Mouse (Mus musculus) midbrain, embryonic 12.5 days (tissue): ENCODE data around the gene Sgms1. TPM values are rescaled to one million over a fixed set of nuclear protein-coding genes. Genes with fewer than 3 reads are reported as not detected.
"Not testable (repeated sequence)": the region's sequence is repeated elsewhere in the genome, so short reads cannot be mapped to it uniquely, and the experiment has no call there.

Source experiments
- ATAC-seq: fragments of 200-750 bp; cut with Nextera tagmentation; 2 replicates; pipeline ENCODE4 v1.8.0; 2017; ENCODE audit warnings: low read depth, moderate TSS enrichment, moderate library complexity; ENCODE audit not compliant: low FRiP score
- H3K27ac ChIP-seq: fragments of 300-500 bp; sonication (generic); replicated peaks from 2 replicates; pipeline ENCODE4 v1.5.1; 2016; ENCODE audit warnings: mild to moderate bottlenecking
- H3K27me3 ChIP-seq: fragments of 300-500 bp; sonication (generic); 2 replicates; pipeline ENCODE4 v1.6.1; 2016; ENCODE audit warnings: mild to moderate bottlenecking
- H3K36me3 ChIP-seq: fragments of 300-500 bp; sonication (generic); 2 replicates; pipeline ENCODE4 v1.6.1; 2016
- H3K4me1 ChIP-seq: fragments of 300-500 bp; sonication (generic); 2 replicates; pipeline ENCODE4 v1.6.1; 2016
- H3K4me2 ChIP-seq: fragments of 300-500 bp; sonication (generic); replicated peaks from 2 replicates; pipeline ENCODE4 v1.6.1; 2016; ENCODE audit warnings: mild to moderate bottlenecking, moderate library complexity
- H3K4me3 ChIP-seq: fragments of 300-500 bp; sonication (generic); 2 replicates; pipeline ENCODE4 v1.5.1; 2016; ENCODE audit warnings: mild to moderate bottlenecking
- H3K9ac ChIP-seq: fragments of 300-500 bp; sonication (generic); replicated peaks from 2 replicates; pipeline ENCODE4 v1.6.1; 2016; ENCODE audit warnings: mild to moderate bottlenecking, moderate library complexity
- H3K9me3 ChIP-seq: fragments of 300-500 bp; sonication (generic); 2 replicates; pipeline ENCODE4 v1.6.1; 2016; ENCODE audit warnings: mild to moderate bottlenecking
- WGBS: fragments of 180-500 bp; shearing (Covaris S2); methylation state at CpG from one replicate; pipeline ENCODE4 v1.1.7; 2016; 5-methylcytosine and 5-hydroxymethylcytosine counted together
- polyA plus RNA-seq: library from polyadenylated mRNA; unstranded; fragments of >200 nt; fragmentation: Nextera tagmentation; extraction: Ambion mirVana; gene quantifications from 2 replicates; pipeline ENCODE4 v1.2.1, GENCODE M21; 2016

Gene Sgms1
- polyA plus RNA-seq, 1 experiment from 2014 or later: 15.1 TPM

- no peak for ATAC-seq
- 80% methylated on average over 6 of the region's 6 CpGs for WGBS
These were observed 237.0 kb downstream of the Sgms1 start for GRCm38 (mm10) chr19:32152529-32152928.

GRCm38 (mm10) chr19:32148710-32149109 lies 240.8 kb downstream of the Sgms1 start:
- no peaks in the 10 kb centered on the region for H3K4me1 ChIP-seq
- no peak overlapping the region for H3K4me3 ChIP-seq
- no peak overlapping the region for H3K9ac ChIP-seq
- H3K27ac ChIP-seq: no peak overlapping the region
- no peaks in the 10 kb centered on the region for H3K9me3 ChIP-seq
- no peaks in the 10 kb centered on the region for H3K27me3 ChIP-seq
- WGBS: 90% methylated on average over 5 of the region's 5 CpGs
- no peaks in the 10 kb centered on the region for H3K36me3 ChIP-seq
- no peak for ATAC-seq
- H3K4me2 ChIP-seq: no peak overlapping the region

More at GRCm38 (mm10) chr19:32152529-32152928, 237.0 kb downstream of the Sgms1 start:
- no peaks in the 10 kb centered on the region for H3K4me1 ChIP-seq
- no peaks in the 10 kb centered on the region for H3K9me3 ChIP-seq
- H3K4me2 ChIP-seq: no peak overlapping the region
- H3K27ac ChIP-seq: no peak overlapping the region
- H3K9ac ChIP-seq: no peak overlapping the region
- no peaks in the 10 kb centered on the region for H3K36me3 ChIP-seq
- H3K4me3 ChIP-seq: no peak overlapping the region
- no peaks in the 10 kb centered on the region for H3K27me3 ChIP-seq

- WGBS: 88% methylated on average over 6 of the region's 6 CpGs
- no peaks in the 10 kb centered on the region for H3K4me1 ChIP-seq
- no peak for ATAC-seq
- no peaks in the 10 kb centered on the region for H3K9me3 ChIP-seq
- H3K27ac ChIP-seq: no peak overlapping the region
- H3K4me2 ChIP-seq: no peak overlapping the region
- H3K4me3 ChIP-seq: no peak overlapping the region
- H3K27me3 ChIP-seq: no peaks in the 10 kb centered on the region
- H3K9ac ChIP-seq: no peak overlapping the region
- H3K36me3 ChIP-seq: no peaks in the 10 kb centered on the region
These were observed 247.1 kb downstream of the Sgms1 start for GRCm38 (mm10) chr19:32142383-32142782.

GRCm38 (mm10) chr19:32138361-32139088 lies 251.0 kb downstream of the Sgms1 start:
- no peak overlapping the region for H3K9ac ChIP-seq
- whole genome bisulfite sequencing: 74% methylated on average over 14 of the region's 14 CpGs
- H3K27ac ChIP-seq: no peak overlapping the region
- ATAC-seq: no peak
- no peaks in the 10 kb centered on the region for H3K27me3 ChIP-seq
- H3K9me3 ChIP-seq: no peaks in the 10 kb centered on the region
- no peak overlapping the region for H3K4me3 ChIP-seq
- H3K4me2 ChIP-seq: no peak overlapping the region
- H3K36me3 ChIP-seq: no peaks in the 10 kb centered on the region
- H3K4me1 ChIP-seq: peaks cover 4% of the 10 kb centered on the region; the same call in 1 of the 2 replicates

GRCm38 (mm10) chr19:32137904-32138303 lies 251.6 kb downstream of the Sgms1 start:
- H3K27ac ChIP-seq: no peak overlapping the region
- ATAC-seq: no peak
- no peak overlapping the region for H3K4me3 ChIP-seq
- H3K4me1 ChIP-seq: peaks cover 4% of the 10 kb centered on the region; the same call in 1 of the 2 replicates
- H3K36me3 ChIP-seq: no peaks in the 10 kb centered on the region
- WGBS: 85% methylated on average over 5 of the region's 5 CpGs
- no peak overlapping the region for H3K4me2 ChIP-seq
- H3K9ac ChIP-seq: no peak overlapping the region
- no peaks in the 10 kb centered on the region for H3K27me3 ChIP-seq
- no peaks in the 10 kb centered on the region for H3K9me3 ChIP-seq

- Histone ChIP-seq H3K36me3 (no peaks in the 10 kb centered on the region), H3K27ac (no peak overlapping the region), H3K27me3 (no peaks in the 10 kb centered on the region), H3K4me1 (peaks cover 4% of the 10 kb centered on the region; the same call in 1 of the 2 replicates), H3K4me3 (no peak overlapping the region), H3K9me3 (no peaks in the 10 kb centered on the region), H3K4me2 (no peak overlapping the region), H3K9ac (no peak overlapping the region)
- WGBS: 41% methylated on average over 4 of the region's 4 CpGs
- ATAC-seq: no peak
These were observed 252.5 kb downstream of the Sgms1 start for GRCm38 (mm10) chr19:32136888-32137625.

- peak; percentile 48 for ATAC-seq
- H3K4me3 ChIP-seq, H3K4me2 ChIP-seq, H3K9ac ChIP-seq, H3K9me3 ChIP-seq, H3K36me3 ChIP-seq, H3K27me3 ChIP-seq, H3K27ac ChIP-seq, H3K4me1 ChIP-seq: not testable (repeated sequence)
- 92% methylated on average over 15 of the region's 17 CpGs for WGBS
These were observed 257.6 kb downstream of the Sgms1 start for GRCm38 (mm10) chr19:32131707-32132488.

GRCm38 (mm10) chr19:32129281-32129680 lies 260.2 kb downstream of the Sgms1 start:
- no peaks in the 10 kb centered on the region for H3K27me3 ChIP-seq
- ATAC-seq: no peak
- WGBS: 94% methylated on average over 8 of the region's 8 CpGs
- H3K36me3 ChIP-seq: no peaks in the 10 kb centered on the region
- no peak overlapping the region for H3K9ac ChIP-seq
- no peaks in the 10 kb centered on the region for H3K4me1 ChIP-seq
- no peak overlapping the region for H3K27ac ChIP-seq
- H3K4me2 ChIP-seq: no peak overlapping the region
- H3K9me3 ChIP-seq: no peaks in the 10 kb centered on the region
- H3K4me3 ChIP-seq: no peak overlapping the region

- no peak overlapping the region for H3K4me2 ChIP-seq
- 81% methylated on average over 10 of the region's 10 CpGs for WGBS
- H3K9ac ChIP-seq: no peak overlapping the region
- no peak overlapping the region for H3K4me3 ChIP-seq
- ATAC-seq: no peak; the same call in 1 of the 2 replicates
- H3K27ac ChIP-seq: no peak overlapping the region
- H3K4me1 ChIP-seq: no peaks in the 10 kb centered on the region
- no peaks in the 10 kb centered on the region for H3K9me3 ChIP-seq
- H3K27me3 ChIP-seq: no peaks in the 10 kb centered on the region
- H3K36me3 ChIP-seq: no peaks in the 10 kb centered on the region
These were observed 262.2 kb downstream of the Sgms1 start for GRCm38 (mm10) chr19:32127180-32127850.

GRCm38 (mm10) chr19:32124155-32124554 lies 265.4 kb downstream of the Sgms1 start:
- H3K4me2 ChIP-seq: no peak overlapping the region
- no peaks in the 10 kb centered on the region for H3K27me3 ChIP-seq
- H3K4me1 ChIP-seq: no peaks in the 10 kb centered on the region
- no peaks in the 10 kb centered on the region for H3K36me3 ChIP-seq
- H3K27ac ChIP-seq: no peak overlapping the region
- WGBS: 94% methylated on average over 9 of the region's 9 CpGs
- no peak for ATAC-seq
- no peak overlapping the region for H3K9ac ChIP-seq
- H3K4me3 ChIP-seq: no peak overlapping the region
- H3K9me3 ChIP-seq: no peaks in the 10 kb centered on the region

- no peak overlapping the region for H3K4me2 ChIP-seq
- no peak overlapping the region for H3K4me3 ChIP-seq
- ATAC-seq: no peak
- H3K36me3 ChIP-seq: no peaks in the 10 kb centered on the region
- 90% methylated on average over 5 of the region's 5 CpGs for WGBS
- H3K27ac ChIP-seq: no peak overlapping the region
- no peaks in the 10 kb centered on the region for H3K4me1 ChIP-seq
- H3K27me3 ChIP-seq: no peaks in the 10 kb centered on the region
- H3K9me3 ChIP-seq: no peaks in the 10 kb centered on the region
- no peak overlapping the region for H3K9ac ChIP-seq
These were observed 266.3 kb downstream of the Sgms1 start for GRCm38 (mm10) chr19:32123196-32123595.
